Mouse (Mus musculus) heart, embryonic 13.5 days (tissue): ENCODE measurements at regions not wholly inside any gene's neighbourhood (a gene's known extent, or its start where the extent isn't known, plus 50 kb on each side); places are given as distances from the start of the nearest gene placed in this dataset.

ENCODE experiments used
- ATAC-seq: fragments of 200-750 bp; cut with Nextera tagmentation; 2 replicates; pipeline ENCODE4 v1.8.0; 2017; ENCODE audit warnings: moderate TSS enrichment; ENCODE audit not compliant: insufficient number of reproducible peaks, low FRiP score, low TSS enrichment; ENCODE audit errors: extremely low read depth
- H3K27ac ChIP-seq: fragments of 300-500 bp; sonication (generic); replicated peaks from 2 replicates; pipeline ENCODE4 v1.5.1; 2015; ENCODE audit warnings: moderate library complexity, mild to moderate bottlenecking, inconsistent platforms
- H3K27me3 ChIP-seq: fragments of 300-500 bp; sonication (generic); replicated peaks from 2 replicates; pipeline ENCODE4 v1.6.1; 2015; ENCODE audit warnings: mild to moderate bottlenecking, inconsistent platforms
- H3K36me3 ChIP-seq: fragments of 300-500 bp; sonication (generic); 2 replicates; pipeline ENCODE4 v1.6.1; 2015; ENCODE audit warnings: mild to moderate bottlenecking, inconsistent platforms
- H3K4me1 ChIP-seq: fragments of 300-500 bp; sonication (generic); 2 replicates; pipeline ENCODE4 v1.6.1; 2015; ENCODE audit warnings: inconsistent platforms
- H3K4me2 ChIP-seq: fragments of 300-500 bp; sonication (generic); 2 replicates; pipeline ENCODE4 v1.6.1; 2015; ENCODE audit warnings: inconsistent platforms, mild to moderate bottlenecking, moderate library complexity
- H3K4me3 ChIP-seq: fragments of 300-500 bp; sonication (generic); 2 replicates; pipeline ENCODE4 v1.5.1; 2015; ENCODE audit warnings: moderate library complexity, mild to moderate bottlenecking, inconsistent platforms
- H3K9ac ChIP-seq: fragments of 300-500 bp; sonication (generic); 2 replicates; pipeline ENCODE4 v1.6.1; 2015; ENCODE audit warnings: inconsistent platforms, mild to moderate bottlenecking, moderate library complexity
- H3K9me3 ChIP-seq: fragments of 300-500 bp; sonication (generic); 2 replicates; pipeline ENCODE4 v1.6.1; 2016; ENCODE audit warnings: inconsistent platforms
- WGBS: fragments of 180-500 bp; shearing (Covaris S2); methylation state at CpG from one replicate; pipeline ENCODE4 v1.1.7; 2015; ENCODE audit warnings: mixed read lengths; 5-methylcytosine and 5-hydroxymethylcytosine counted together

GRCm38 (mm10) chr6:55578051-55578450 lies 103.0 kb downstream of the Neurod6 start:
- Histone ChIP-seq H3K4me3 (no peak overlapping the region), H3K9me3 (no peaks in the 10 kb centered on the region), H3K36me3 (no peaks in the 10 kb centered on the region), H3K4me2 (no peak overlapping the region), H3K4me1 (no peaks in the 10 kb centered on the region), H3K9ac (no peak overlapping the region), H3K27ac (no peak overlapping the region), H3K27me3 (no peaks in the 10 kb centered on the region)
- no peak for ATAC-seq
- 85% methylated on average over 1 of the region's 1 CpGs for WGBS

GRCm38 (mm10) chr6:55567521-55567920 lies 113.5 kb downstream of the Neurod6 start:
- ATAC-seq: no peak
- Histone ChIP-seq H3K4me1 (no peaks in the 10 kb centered on the region), H3K36me3 (no peaks in the 10 kb centered on the region), H3K4me3 (no peak overlapping the region), H3K9me3 (no peaks in the 10 kb centered on the region), H3K27ac (no peak overlapping the region), H3K9ac (no peak overlapping the region), H3K27me3 (no peaks in the 10 kb centered on the region), H3K4me2 (no peak overlapping the region)
- 87% methylated on average over 2 of the region's 2 CpGs for WGBS

GRCm38 (mm10) chr6:55565260-55566209 lies 113.8 kb downstream of the Adcyap1r1 start:
- Histone ChIP-seq H3K9me3 (no peaks in the 10 kb centered on the region), H3K9ac (no peak overlapping the region), H3K4me3 (no peak overlapping the region), H3K4me1 (no peaks in the 10 kb centered on the region), H3K27me3 (no peaks in the 10 kb centered on the region), H3K27ac (no peak overlapping the region), H3K36me3 (no peaks in the 10 kb centered on the region), H3K4me2 (no peak overlapping the region)
- WGBS: 69% methylated on average over 14 of the region's 14 CpGs
- no peak for ATAC-seq

- WGBS: 64% methylated on average over 5 of the region's 5 CpGs
- H3K27ac ChIP-seq: no peak overlapping the region
- H3K27me3 ChIP-seq: no peaks in the 10 kb centered on the region
- no peak for ATAC-seq
- H3K9ac ChIP-seq: no peak overlapping the region
- no peak overlapping the region for H3K4me3 ChIP-seq
- H3K4me2 ChIP-seq: no peak overlapping the region
- H3K36me3 ChIP-seq: no peaks in the 10 kb centered on the region
- H3K9me3 ChIP-seq: no peaks in the 10 kb centered on the region
- H3K4me1 ChIP-seq: no peaks in the 10 kb centered on the region
Observed at GRCm38 (mm10) chr6:55560606-55561005, 108.8 kb downstream of the Adcyap1r1 start.

DNA sequence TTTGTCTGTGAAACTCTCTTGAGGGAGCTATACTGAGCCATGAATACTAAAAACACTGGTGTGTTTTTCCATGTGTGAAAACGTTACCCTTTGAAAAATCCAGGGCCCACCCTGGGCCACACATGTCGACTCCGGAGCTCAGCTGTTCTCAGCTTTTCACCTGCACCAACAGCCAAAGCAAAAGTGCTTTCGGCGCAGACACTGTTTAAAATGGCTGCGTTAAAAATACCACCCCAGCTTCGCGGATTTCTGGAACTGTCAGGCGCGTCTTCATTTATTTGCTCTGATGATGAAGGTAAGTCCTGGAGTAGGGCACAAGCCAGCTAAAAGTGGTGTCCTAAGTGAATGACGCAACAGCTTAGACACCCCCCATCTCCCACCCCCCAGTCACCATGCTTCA lies 108.0 kb downstream of the Adcyap1r1 start:
- no peak overlapping the region for H3K4me2 ChIP-seq

More for the DNA sequence above, 108.0 kb downstream of the Adcyap1r1 start:
- ATAC-seq: no peak
- no peak overlapping the region for H3K9ac ChIP-seq
- no peak overlapping the region for H3K27ac ChIP-seq
- no peaks in the 10 kb centered on the region for H3K4me1 ChIP-seq
- WGBS: 75% methylated on average over 11 of the region's 11 CpGs
- no peak overlapping the region for H3K4me3 ChIP-seq
- no peaks in the 10 kb centered on the region for H3K36me3 ChIP-seq
- no peaks in the 10 kb centered on the region for H3K27me3 ChIP-seq
- no peaks in the 10 kb centered on the region for H3K9me3 ChIP-seq
